Mouse (Mus musculus): ENCODE measurements around the gene Orm2. TPM values are rescaled to one million over a fixed set of nuclear protein-coding genes. Genes with fewer than 3 reads are reported as not detected.

Gene Orm2
- polyA plus RNA-seq, 1 experiment from 2014 or later, result not detected

DNA sequence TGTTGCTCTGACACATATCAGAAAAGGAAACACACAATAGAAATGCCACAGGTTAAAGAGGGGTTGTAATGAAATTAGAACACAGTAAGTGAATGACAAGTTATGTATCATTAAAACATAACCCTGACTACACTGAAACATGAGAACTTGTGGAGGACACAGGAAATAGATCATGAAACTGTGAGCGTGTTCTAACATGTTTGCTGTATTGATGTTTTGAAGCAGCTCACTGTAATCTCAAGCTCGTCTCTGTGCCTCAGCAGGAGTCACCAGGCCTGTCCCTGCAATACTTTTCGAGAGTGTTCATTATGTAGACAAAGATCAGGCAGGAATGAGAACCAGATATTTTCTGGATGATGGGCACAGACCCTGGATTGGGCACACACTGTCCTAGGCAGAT lies 18.6 kb upstream of the Orm2 start:
- Histone ChIP-seq H3K4me2 (no peak overlapping the region), H3K27ac (ENCODE audit: low read depth, low read length) (no peak overlapping the region), H3K9me3 (replicated peaks; ENCODE audit: control insufficient read depth, low read length) (no peaks in the 10 kb centered on the region), H3K4me3 (ENCODE audit: low read depth, low read length) (no peak overlapping the region), H3K27me3 (ENCODE audit: control insufficient read depth, insufficient read depth, low read length) (no peaks in the 10 kb centered on the region), H3K4me1 (ENCODE audit: control insufficient read depth, insufficient read depth, low read length) (no peaks in the 10 kb centered on the region), H3K9ac (ENCODE audit: low read depth, low read length) (no peak overlapping the region), H3K36me3 (ENCODE audit: control insufficient read depth, insufficient read depth, low read length) (no peaks in the 10 kb centered on the region)
- no peak for ATAC-seq (replicated peaks; ENCODE audit: insufficient number of reproducible peaks, low FRiP score, low TSS enrichment)
- 60% methylated on average over 3 of the region's 3 CpGs for WGBS (ENCODE audit: insufficient replicate concordance)

DNA sequence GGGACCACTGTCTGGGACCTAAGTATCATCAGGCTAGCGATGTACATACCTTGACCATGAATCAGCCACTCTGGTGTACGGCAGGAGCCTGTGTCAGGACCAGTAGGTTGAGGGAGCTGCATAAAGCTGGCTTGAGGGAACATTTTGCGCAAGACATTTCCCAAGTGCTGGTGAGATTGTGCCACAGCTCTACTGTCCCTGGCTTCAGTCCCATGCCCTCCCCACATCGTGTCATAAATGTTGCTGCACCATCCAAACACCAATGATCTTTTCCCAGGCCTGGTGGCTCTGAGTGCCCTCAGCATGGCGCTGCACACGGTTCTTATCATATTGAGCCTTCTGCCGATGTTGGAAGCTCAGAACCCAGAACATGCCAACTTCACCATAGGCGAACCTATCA lies 18.0 kb upstream of the Orm2 start, which contains the start of gene Orm1:
Gene Orm1, plus strand, starts transcription at position 266 of the 400 bp plus-strand sequence.
- H3K9me3 ChIP-seq (replicated peaks; ENCODE audit: control insufficient read depth, low read length), result no peaks in the 10 kb centered on the region
- WGBS (ENCODE audit: insufficient replicate concordance), result 74% methylated on average over 8 of the region's 8 CpGs
- no peak within 1 kb of the TSS for H3K27ac ChIP-seq (ENCODE audit: low read depth, low read length)
- ATAC-seq (replicated peaks; ENCODE audit: insufficient number of reproducible peaks, low FRiP score, low TSS enrichment), result no peak
- H3K4me3 ChIP-seq (ENCODE audit: low read depth, low read length), result no peak within 1 kb of the TSS
- H3K27me3 ChIP-seq (ENCODE audit: control insufficient read depth, insufficient read depth, low read length), result no peaks in the 10 kb centered on the region
- H3K36me3 ChIP-seq (ENCODE audit: control insufficient read depth, insufficient read depth, low read length), result no peaks in the 10 kb centered on the region
- H3K4me1 ChIP-seq (ENCODE audit: control insufficient read depth, insufficient read depth, low read length), result no peaks in the 10 kb centered on the region
- no peak within 1 kb of the TSS for H3K4me2 ChIP-seq
- no peak within 1 kb of the TSS for H3K9ac ChIP-seq (ENCODE audit: low read depth, low read length)

- ATAC-seq (replicated peaks; ENCODE audit: insufficient number of reproducible peaks, low FRiP score, low TSS enrichment), result no peak
- no peak overlapping the region for H3K9ac ChIP-seq (ENCODE audit: low read depth, low read length)
- H3K9me3 ChIP-seq (replicated peaks; ENCODE audit: control insufficient read depth, low read length), result no peaks in the 10 kb centered on the region
- H3K27me3 ChIP-seq (ENCODE audit: control insufficient read depth, insufficient read depth, low read length), result 0 out of 2 replicates have a peak, but pooled peaks cover 3% of the 10 kb centered on the region
- H3K27ac ChIP-seq (ENCODE audit: low read depth, low read length), result no peak overlapping the region
- H3K4me2 ChIP-seq, result no peak overlapping the region
- no peaks in the 10 kb centered on the region for H3K4me1 ChIP-seq (ENCODE audit: control insufficient read depth, insufficient read depth, low read length)
- H3K36me3 ChIP-seq (ENCODE audit: control insufficient read depth, insufficient read depth, low read length), result no peaks in the 10 kb centered on the region
- no peak overlapping the region for H3K4me3 ChIP-seq (ENCODE audit: low read depth, low read length)
These were observed 17.0 kb upstream of the Orm2 start for GRCm38 (mm10) chr4:63345261-63345660.

- H3K27me3 ChIP-seq (ENCODE audit: control insufficient read depth, insufficient read depth, low read length), result 0 out of 2 replicates have a peak, but pooled peaks cover 3% of the 10 kb centered on the region
- H3K9me3 ChIP-seq (replicated peaks; ENCODE audit: control insufficient read depth, low read length), result no peaks in the 10 kb centered on the region
- no peak overlapping the region for H3K4me2 ChIP-seq
- no peak overlapping the region for H3K9ac ChIP-seq (ENCODE audit: low read depth, low read length)
- H3K4me1 ChIP-seq (ENCODE audit: control insufficient read depth, insufficient read depth, low read length), result no peaks in the 10 kb centered on the region
- WGBS (ENCODE audit: insufficient replicate concordance), result 74% methylated on average over 4 of the region's 4 CpGs
- H3K4me3 ChIP-seq (ENCODE audit: low read depth, low read length), result no peak overlapping the region
- no peak for ATAC-seq (replicated peaks; ENCODE audit: insufficient number of reproducible peaks, low FRiP score, low TSS enrichment)
- H3K27ac ChIP-seq (ENCODE audit: low read depth, low read length), result no peak overlapping the region
- H3K36me3 ChIP-seq (ENCODE audit: control insufficient read depth, insufficient read depth, low read length), result no peaks in the 10 kb centered on the region
These were observed 15.6 kb upstream of the Orm2 start for GRCm38 (mm10) chr4:63346659-63347058.

GRCm38 (mm10) chr4:63348524-63348923 lies 13.7 kb upstream of the Orm2 start:
- ATAC-seq (replicated peaks; ENCODE audit: insufficient number of reproducible peaks, low FRiP score, low TSS enrichment), result no peak
- Histone ChIP-seq H3K9ac (ENCODE audit: low read depth, low read length) (no peak overlapping the region), H3K9me3 (replicated peaks; ENCODE audit: control insufficient read depth, low read length) (no peaks in the 10 kb centered on the region), H3K27me3 (ENCODE audit: control insufficient read depth, insufficient read depth, low read length) (0 out of 2 replicates have a peak, but pooled peaks cover 3% of the 10 kb centered on the region), H3K4me1 (ENCODE audit: control insufficient read depth, insufficient read depth, low read length) (no peaks in the 10 kb centered on the region), H3K4me3 (ENCODE audit: low read depth, low read length) (no peak overlapping the region), H3K27ac (ENCODE audit: low read depth, low read length) (no peak overlapping the region), H3K36me3 (ENCODE audit: control insufficient read depth, insufficient read depth, low read length) (no peaks in the 10 kb centered on the region), H3K4me2 (no peak overlapping the region)
- 66% methylated on average over 6 of the region's 6 CpGs for WGBS (ENCODE audit: insufficient replicate concordance)

- ATAC-seq (replicated peaks; ENCODE audit: insufficient number of reproducible peaks, low FRiP score, low TSS enrichment), result no peak
- 0 out of 2 replicates have a peak, but pooled peaks cover 5% of the 10 kb centered on the region for H3K4me1 ChIP-seq (ENCODE audit: control insufficient read depth, insufficient read depth, low read length)
- H3K27ac ChIP-seq (ENCODE audit: low read depth, low read length), result no peak within 1 kb of the TSS
- H3K36me3 ChIP-seq (ENCODE audit: control insufficient read depth, insufficient read depth, low read length), result no peaks in the 10 kb centered on the region
- 63% methylated on average over 4 of the region's 4 CpGs for WGBS (ENCODE audit: insufficient replicate concordance)
- H3K4me2 ChIP-seq, result no peak within 1 kb of the TSS
- no peak within 1 kb of the TSS for H3K9ac ChIP-seq (ENCODE audit: low read depth, low read length)
- no peaks in the 10 kb centered on the region for H3K9me3 ChIP-seq (replicated peaks; ENCODE audit: control insufficient read depth, low read length)
- H3K27me3 ChIP-seq (ENCODE audit: control insufficient read depth, insufficient read depth, low read length), result no peaks in the 10 kb centered on the region
- no peak within 1 kb of the TSS for H3K4me3 ChIP-seq (ENCODE audit: low read depth, low read length)
These were observed 6.2 kb upstream of the Orm2 start, which contains the start of gene Orm3 for GRCm38 (mm10) chr4:63355877-63356665. Orm3 (plus strand) TSS chr4:63356162.

GRCm38 (mm10) chr4:63356981-63357570 lies 5.2 kb upstream of the Orm2 start:
- 0 out of 2 replicates have a peak, but pooled peaks cover 5% of the 10 kb centered on the region for H3K4me1 ChIP-seq (ENCODE audit: control insufficient read depth, insufficient read depth, low read length)
- 55% methylated on average over 2 of the region's 2 CpGs for WGBS (ENCODE audit: insufficient replicate concordance)
- no peak for ATAC-seq (replicated peaks; ENCODE audit: insufficient number of reproducible peaks, low FRiP score, low TSS enrichment)
- H3K9me3 ChIP-seq (replicated peaks; ENCODE audit: control insufficient read depth, low read length), result no peaks in the 10 kb centered on the region
- no peak overlapping the region for H3K9ac ChIP-seq (ENCODE audit: low read depth, low read length)
- no peak overlapping the region for H3K27ac ChIP-seq (ENCODE audit: low read depth, low read length)
- no peaks in the 10 kb centered on the region for H3K27me3 ChIP-seq (ENCODE audit: control insufficient read depth, insufficient read depth, low read length)
- H3K4me3 ChIP-seq (ENCODE audit: low read depth, low read length), result no peak overlapping the region
- no peaks in the 10 kb centered on the region for H3K36me3 ChIP-seq (ENCODE audit: control insufficient read depth, insufficient read depth, low read length)
- no peak overlapping the region for H3K4me2 ChIP-seq

DNA sequence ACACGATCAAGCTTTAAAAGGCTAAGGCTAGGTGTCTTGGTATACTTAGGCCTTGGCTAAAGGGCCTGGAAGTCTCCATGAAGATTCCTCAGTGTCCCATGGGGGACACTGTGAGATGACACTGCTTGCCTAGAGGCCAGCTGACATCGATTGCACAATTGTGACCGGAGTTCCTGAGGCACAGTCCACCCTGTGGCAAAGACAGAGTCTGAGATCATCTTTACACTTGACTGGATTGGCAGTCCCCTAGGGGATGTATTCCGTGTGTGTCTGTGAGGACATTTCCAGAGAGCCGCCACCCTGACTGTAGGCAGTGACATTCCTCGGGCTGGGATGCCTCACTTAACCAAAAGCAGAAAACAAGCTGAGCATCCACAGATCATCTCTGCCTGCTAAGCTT lies 2.4 kb upstream of the Orm2 start:
- Histone ChIP-seq H3K4me2 (no peak overlapping the region), H3K36me3 (ENCODE audit: control insufficient read depth, insufficient read depth, low read length) (no peaks in the 10 kb centered on the region), H3K9ac (ENCODE audit: low read depth, low read length) (no peak overlapping the region), H3K9me3 (replicated peaks; ENCODE audit: control insufficient read depth, low read length) (no peaks in the 10 kb centered on the region), H3K27ac (ENCODE audit: low read depth, low read length) (no peak overlapping the region), H3K4me3 (ENCODE audit: low read depth, low read length) (no peak overlapping the region), H3K4me1 (ENCODE audit: control insufficient read depth, insufficient read depth, low read length) (0 out of 2 replicates have a peak, but pooled peaks cover 5% of the 10 kb centered on the region), H3K27me3 (ENCODE audit: control insufficient read depth, insufficient read depth, low read length) (no peaks in the 10 kb centered on the region)
- 71% methylated on average over 6 of the region's 6 CpGs for WGBS (ENCODE audit: insufficient replicate concordance)
- ATAC-seq (replicated peaks; ENCODE audit: insufficient number of reproducible peaks, low FRiP score, low TSS enrichment), result no peak

Data from heart, embryonic 11.5 days (tissue).